Mouse (Mus musculus) large intestine, adult 2 months (tissue): ENCODE results near the gene B3glct. TPM values are rescaled to one million over a fixed set of nuclear protein-coding genes. Genes with fewer than 3 reads are reported as not detected.
A peak's percentile ranks its signal among the peaks of the same experiment; 100 is the strongest.

Experiments used
- DNase-seq: peaks from one replicate; pipeline ENCODE4 v3.0.0-alpha.2; 2012; ENCODE audit warnings: low read depth, low spot score
- WGBS: fragments of 180-500 bp; shearing (Covaris S2); methylation state at CpG from one replicate; pipeline ENCODE4 v1.1.7; 2018; 5-methylcytosine and 5-hydroxymethylcytosine counted together
- polyA plus RNA-seq: library from polyadenylated mRNA; depleted of rRNA; stranded (reverse); fragments of >200 nt; gene quantifications from 2 replicates; pipeline ENCODE4 v1.2.3, GENCODE M21; 2012; rRNA removed

The B3glct gene
- 6.5 and 10.0 TPM in 2 replicates for polyA plus RNA-seq

- under 1% methylated on average over 93 of the region's 106 CpGs for WGBS
Measured at GRCm38 (mm10) chr5:149678100-149678989, at the start of gene B3glct. B3glct (plus strand) TSS chr5:149678230.

GRCm38 (mm10) chr5:149634409-149635035 lies 43.5 kb upstream of the B3glct start:
- no peak for DNase-seq
- 39% methylated on average over 11 of the region's 11 CpGs for WGBS

More at GRCm38 (mm10) chr5:149678100-149678989, at the start of gene B3glct:
- DNase-seq: peak; percentile 50

- WGBS: under 1% methylated on average over 24 of the region's 24 CpGs
- no peak for DNase-seq
Measured at GRCm38 (mm10) chr5:149635556-149635955, 42.5 kb upstream of the B3glct start.

- under 1% methylated on average over 60 of the region's 60 CpGs for WGBS
- DNase-seq: peak; percentile 93
Measured at GRCm38 (mm10) chr5:149636075-149636920, 41.7 kb upstream of the B3glct start, which contains the start of gene Hsph1. Hsph1 (minus strand) TSS chr5:149636376.

- 59% methylated on average over 8 of the region's 8 CpGs for WGBS
- no peak for DNase-seq
Measured at GRCm38 (mm10) chr5:149637306-149637705, 40.7 kb upstream of the B3glct start.

- WGBS: 77% methylated on average over 8 of the region's 8 CpGs
- DNase-seq: no peak
Measured at GRCm38 (mm10) chr5:149641277-149641892, 36.6 kb upstream of the B3glct start.

GRCm38 (mm10) chr5:149642366-149642765 lies 35.7 kb upstream of the B3glct start:
- no peak for DNase-seq
- WGBS: 25% methylated on average over 6 of the region's 6 CpGs

- no peak for DNase-seq
- 52% methylated on average over 11 of the region's 11 CpGs for WGBS
Measured at GRCm38 (mm10) chr5:149642783-149643509, 35.1 kb upstream of the B3glct start.

- 40% methylated on average over 8 of the region's 8 CpGs for WGBS
- DNase-seq: no peak
Measured at GRCm38 (mm10) chr5:149647367-149648115, 30.5 kb upstream of the B3glct start.

GRCm38 (mm10) chr5:149648196-149648595 lies 29.8 kb upstream of the B3glct start:
- no peak for DNase-seq
- 10% methylated on average over 4 of the region's 4 CpGs for WGBS

GRCm38 (mm10) chr5:149648895-149649406 lies 29.1 kb upstream of the B3glct start:
- DNase-seq: no peak
- 26% methylated on average over 6 of the region's 6 CpGs for WGBS

GRCm38 (mm10) chr5:149649499-149650178 lies 28.4 kb upstream of the B3glct start:
- 31% methylated on average over 14 of the region's 14 CpGs for WGBS
- DNase-seq: no peak

- WGBS: 22% methylated on average over 4 of the region's 4 CpGs
Measured at GRCm38 (mm10) chr5:149650179-149650553, 27.9 kb upstream of the B3glct start.

GRCm38 (mm10) chr5:149655636-149656035 lies 22.4 kb upstream of the B3glct start:
- DNase-seq: no peak
- 78% methylated on average over 9 of the region's 9 CpGs for WGBS

More at GRCm38 (mm10) chr5:149650179-149650553, 27.9 kb upstream of the B3glct start:
- DNase-seq: no peak

GRCm38 (mm10) chr5:149658022-149658421 lies 20.0 kb upstream of the B3glct start:
- 60% methylated on average over 3 of the region's 3 CpGs for WGBS

GRCm38 (mm10) chr5:149658741-149659413 lies 19.2 kb upstream of the B3glct start:
- 66% methylated on average over 9 of the region's 9 CpGs for WGBS

More at GRCm38 (mm10) chr5:149658022-149658421, 20.0 kb upstream of the B3glct start:
- DNase-seq: no peak

GRCm38 (mm10) chr5:149659414-149659780 lies 18.6 kb upstream of the B3glct start:
- WGBS: 63% methylated on average over 9 of the region's 9 CpGs
- DNase-seq: no peak

More at GRCm38 (mm10) chr5:149658741-149659413, 19.2 kb upstream of the B3glct start:
- no peak for DNase-seq
